Mouse (Mus musculus): ENCODE data around the gene Slfn2.
A peak's percentile ranks its signal among the peaks of the same experiment; 100 is the strongest.

The Slfn2 gene

DNA sequence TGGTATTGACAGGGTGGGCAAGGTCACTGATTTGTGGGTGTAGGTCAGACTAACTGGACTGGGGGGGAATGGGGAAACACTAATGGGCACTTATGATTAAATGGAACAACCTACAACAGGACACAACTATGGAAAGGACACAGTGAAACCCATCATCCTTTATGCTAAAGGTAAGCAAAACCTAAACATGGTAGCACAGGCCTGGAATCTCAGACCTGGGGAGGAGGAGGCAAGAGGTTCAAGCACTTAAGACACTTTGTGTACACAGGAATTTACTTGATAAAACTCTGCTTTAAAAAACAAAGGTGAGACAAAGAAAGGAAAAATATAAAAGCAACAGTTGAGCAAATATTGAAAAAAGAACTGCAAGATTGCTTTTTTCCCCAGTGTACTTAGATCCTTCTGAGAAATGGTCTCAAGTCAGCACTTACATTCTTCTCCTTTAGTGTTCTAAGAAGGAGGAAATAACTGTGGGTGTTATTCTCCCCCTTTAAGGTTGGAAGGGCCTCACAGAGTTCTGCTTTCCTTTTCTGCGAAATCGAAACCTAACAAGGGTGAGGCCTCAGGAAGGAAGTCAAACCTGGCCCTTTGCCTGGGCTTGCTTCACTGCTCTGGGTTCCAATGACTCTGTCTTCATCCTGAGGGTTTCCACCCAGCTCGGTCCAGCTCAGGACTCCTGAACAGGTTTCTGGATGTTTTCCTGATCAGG lies 13.0 kb downstream of the Slfn2 start:
- peak in 1 of 2 experiments; percentile 61 for DNase-seq (ENCODE audit: low spot score in 2 of 2)

DNA sequence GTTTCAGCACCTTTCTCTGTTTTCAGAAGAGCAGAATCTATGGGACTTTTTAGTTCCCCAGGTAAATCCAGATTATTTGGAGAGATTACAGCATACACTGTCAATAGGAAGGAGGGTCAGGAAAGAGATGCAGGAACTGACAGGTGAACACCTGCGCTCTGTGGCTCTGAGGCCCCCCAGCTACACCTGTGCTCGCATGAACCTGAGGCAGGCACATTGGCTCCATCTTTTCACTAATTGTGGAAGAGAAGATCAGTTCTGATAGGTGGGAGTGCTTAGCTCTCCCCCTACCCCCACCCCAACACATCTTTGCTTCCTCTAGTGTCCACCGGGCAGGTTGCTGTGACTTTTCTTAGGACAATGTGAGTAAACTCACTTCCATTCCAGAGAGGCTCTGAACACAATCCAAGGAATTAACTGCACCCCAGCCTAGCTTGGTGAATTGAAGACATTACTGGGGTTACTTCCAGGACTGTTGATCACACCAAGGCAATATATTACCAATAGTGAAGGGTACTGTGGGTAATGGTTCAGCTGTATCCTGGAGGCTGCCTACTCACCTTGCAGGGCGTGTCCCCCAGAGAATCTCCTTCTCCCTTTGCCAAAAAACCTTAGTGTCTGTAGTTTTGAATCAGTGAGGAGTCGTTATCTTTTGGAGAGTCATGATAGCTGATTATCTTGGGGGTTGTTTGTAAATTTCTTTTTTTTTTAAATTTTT lies 13.7 kb downstream of the Slfn2 start:
- no peak for DNase-seq (ENCODE audit: low spot score in 2 of 2)

DNA sequence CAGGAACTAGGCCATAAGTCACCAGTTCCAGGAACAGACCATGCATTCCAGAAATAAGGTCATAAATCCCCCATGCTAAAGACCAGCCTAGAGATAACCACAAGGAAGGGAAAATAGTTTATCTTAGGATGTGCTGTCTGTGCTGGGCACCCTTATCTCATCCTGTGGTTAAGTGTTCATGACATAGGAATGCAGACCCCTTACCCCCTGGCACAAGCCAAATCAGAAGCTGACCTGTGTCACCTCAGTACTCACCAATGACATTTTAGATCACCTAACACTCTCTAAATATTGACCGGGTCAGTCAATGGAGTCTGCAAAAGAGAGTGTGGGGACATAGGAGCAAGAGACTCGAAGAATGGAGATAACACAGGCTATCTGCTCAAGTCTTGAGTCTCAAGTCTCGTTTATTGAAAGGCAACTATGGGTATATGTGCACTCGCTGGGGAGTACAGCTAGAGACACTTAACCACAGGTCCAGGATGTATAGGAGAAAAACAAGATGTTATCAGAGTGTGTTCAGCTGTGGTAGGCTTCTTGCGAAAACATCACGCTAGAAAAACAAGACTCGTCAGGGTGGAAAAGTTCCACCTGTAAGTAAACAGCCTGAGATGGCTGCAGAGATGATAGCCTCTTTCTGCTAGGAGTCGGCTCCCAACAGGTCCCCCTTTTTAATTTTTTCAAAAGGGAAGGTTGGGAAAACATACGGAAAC lies 14.7 kb downstream of the Slfn2 start:
- no peak for DNase-seq (ENCODE audit: low spot score in 2 of 2)

GRCm38 (mm10) chr11:83082741-83083473 lies 18.0 kb downstream of the Slfn2 start:
- DNase-seq (ENCODE audit: low spot score in 2 of 2): no peak

GRCm38 (mm10) chr11:83084161-83084560 lies 19.2 kb downstream of the Slfn2 start:
- DNase-seq (ENCODE audit: low spot score in 2 of 2): no peak

DNA sequence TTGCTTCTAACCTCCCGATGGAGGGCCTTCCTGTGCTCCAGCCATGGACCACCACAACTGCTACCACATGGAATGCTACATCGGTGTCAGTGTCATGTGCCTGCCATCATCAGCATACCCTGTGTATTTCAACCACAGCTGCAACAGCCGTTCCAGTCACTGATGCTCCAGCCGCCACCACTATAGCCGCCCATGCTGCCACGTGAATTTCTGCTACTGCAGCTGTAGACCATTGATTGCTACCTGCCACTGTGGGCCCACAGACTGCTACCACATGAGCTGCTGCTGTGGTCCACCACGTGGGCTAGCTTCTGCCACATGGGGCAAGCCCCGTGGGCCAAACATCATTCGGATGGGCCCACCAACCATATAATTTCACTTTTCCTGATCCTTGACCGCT lies 19.8 kb downstream of the Slfn2 start:
- DNase-seq (ENCODE audit: low spot score in 2 of 2): no peak

- DNase-seq (ENCODE audit: low spot score in 2 of 2): no peak
Observed at GRCm38 (mm10) chr11:83115138-83115537, 50.2 kb downstream of the Slfn2 start.

- no peak for DNase-seq (ENCODE audit: low spot score in 2 of 2)
Observed at GRCm38 (mm10) chr11:83116597-83117227, 51.8 kb downstream of the Slfn2 start, which contains the start of gene Slfn1. TSS of gene Slfn1 (plus strand) at chr11:83116849.

DNA sequence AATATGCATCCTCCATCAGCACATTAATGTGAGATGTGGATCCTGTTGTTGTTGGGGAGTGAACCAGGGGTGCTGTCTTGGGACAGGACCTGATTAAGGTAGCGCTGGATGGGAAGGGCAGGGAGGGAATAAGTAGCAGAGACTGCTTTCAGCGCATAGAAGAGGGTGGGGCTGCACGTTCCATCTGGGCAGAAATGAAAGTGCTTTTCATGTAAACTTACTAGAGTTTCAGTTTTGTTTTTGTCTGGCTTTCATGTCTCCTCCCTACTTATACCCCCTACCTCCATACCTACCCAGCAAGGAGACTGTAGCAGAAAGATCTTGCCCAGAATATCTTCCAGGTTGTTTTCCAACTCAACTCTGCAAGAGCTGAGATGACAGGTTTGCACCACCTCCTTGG lies 53.1 kb downstream of the Slfn2 start:
- no peak for DNase-seq (ENCODE audit: low spot score in 2 of 2)
